Mouse (Mus musculus): Measurements from ENCODE around the gene Polr3a. TPM values are rescaled to one million over a fixed set of nuclear protein-coding genes. Genes with fewer than 3 reads are reported as not detected.
A peak's percentile ranks its signal among the peaks of the same experiment; 100 is the strongest.
"Not testable (repeated sequence)": the region's sequence is repeated elsewhere in the genome, so short reads cannot be mapped to it uniquely, and the experiment has no call there.

Polr3a gene
- polyA plus RNA-seq, 1 experiment: 17.6 TPM

DNA sequence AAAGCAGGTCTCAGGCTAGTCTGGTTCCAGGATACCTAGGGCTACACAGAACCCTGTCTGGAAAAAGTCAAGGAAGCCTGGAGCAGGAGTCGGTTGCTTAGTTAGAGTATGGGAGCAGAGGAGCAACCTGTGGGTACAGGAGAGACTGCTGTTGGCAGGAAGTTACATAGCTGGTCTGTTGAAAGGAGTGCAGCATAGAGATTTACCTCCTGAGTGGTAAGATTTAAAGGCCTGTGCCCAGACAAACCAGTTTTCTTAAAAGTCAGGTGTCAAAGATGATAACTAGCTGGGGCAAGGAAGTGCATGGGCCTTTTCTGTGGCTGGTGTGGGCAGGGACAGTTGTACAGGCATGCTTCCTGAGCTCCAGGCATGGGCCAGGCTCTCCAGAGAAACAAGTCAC is 10.6 kb upstream of the Polr3a start:
- Histone ChIP-seq H3K27ac (ENCODE audit: insufficient read depth, low read length) (0 out of 2 replicates have a peak overlapping the region, but pooled peaks have one; percentile 6), H3K4me3 (ENCODE audit: insufficient read depth, low read length) (no peak overlapping the region), H3K4me1 (ENCODE audit: control insufficient read depth, insufficient read depth, low read length) (peaks cover 7% of the 10 kb centered on the region; the same call in 1 of the 2 replicates)
- no peak for TF ChIP-seq POLR2A (IDR thresholded peaks at IDR 0.05; ENCODE audit: low read depth, low read length)
- TF ChIP-seq CTCF (IDR thresholded peaks at IDR 0.05; ENCODE audit: borderline replicate concordance, insufficient read depth, low read length): no peak

GRCm38 (mm10) chr14:24496507-24496906 is 9.6 kb upstream of the Polr3a start:
- TF ChIP-seq POLR2A (IDR thresholded peaks at IDR 0.05; ENCODE audit: low read depth, low read length) (no peak), CTCF (IDR thresholded peaks at IDR 0.05; ENCODE audit: borderline replicate concordance, insufficient read depth, low read length) (no peak)
- no peak overlapping the region for H3K4me3 ChIP-seq (ENCODE audit: insufficient read depth, low read length)
- H3K27ac ChIP-seq (ENCODE audit: insufficient read depth, low read length): no peak overlapping the region
- peaks cover 9% of the 10 kb centered on the region for H3K4me1 ChIP-seq (ENCODE audit: control insufficient read depth, insufficient read depth, low read length)

DNA sequence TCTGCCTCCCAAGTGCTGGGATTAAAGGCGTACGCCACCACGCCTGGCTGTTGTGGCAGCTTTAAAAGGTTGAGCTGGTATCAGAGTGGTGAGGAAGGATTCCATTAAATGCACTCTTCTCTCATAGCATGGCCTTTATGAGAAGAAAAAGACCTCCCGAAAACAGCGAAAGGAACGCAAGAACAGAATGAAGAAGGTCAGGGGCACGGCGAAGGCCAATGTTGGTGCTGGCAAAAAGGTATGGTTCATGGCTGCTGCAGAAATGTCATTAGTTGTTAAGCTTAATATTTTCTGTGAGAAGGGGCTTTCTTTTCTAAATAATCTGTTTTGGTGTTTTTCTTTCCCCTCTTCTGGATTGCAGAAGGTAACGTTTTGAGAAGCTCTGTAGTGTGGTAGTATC is 6.4 kb upstream of the Polr3a start:
- TF ChIP-seq POLR2A (IDR thresholded peaks at IDR 0.05; ENCODE audit: low read depth, low read length): no peak
- no peak for TF ChIP-seq CTCF (IDR thresholded peaks at IDR 0.05; ENCODE audit: borderline replicate concordance, insufficient read depth, low read length)
- no peak overlapping the region for H3K27ac ChIP-seq (ENCODE audit: insufficient read depth, low read length)
- H3K4me3 ChIP-seq (ENCODE audit: insufficient read depth, low read length): peak overlapping the region; percentile 88
- H3K4me1 ChIP-seq (ENCODE audit: control insufficient read depth, insufficient read depth, low read length): peaks cover 9% of the 10 kb centered on the region

DNA sequence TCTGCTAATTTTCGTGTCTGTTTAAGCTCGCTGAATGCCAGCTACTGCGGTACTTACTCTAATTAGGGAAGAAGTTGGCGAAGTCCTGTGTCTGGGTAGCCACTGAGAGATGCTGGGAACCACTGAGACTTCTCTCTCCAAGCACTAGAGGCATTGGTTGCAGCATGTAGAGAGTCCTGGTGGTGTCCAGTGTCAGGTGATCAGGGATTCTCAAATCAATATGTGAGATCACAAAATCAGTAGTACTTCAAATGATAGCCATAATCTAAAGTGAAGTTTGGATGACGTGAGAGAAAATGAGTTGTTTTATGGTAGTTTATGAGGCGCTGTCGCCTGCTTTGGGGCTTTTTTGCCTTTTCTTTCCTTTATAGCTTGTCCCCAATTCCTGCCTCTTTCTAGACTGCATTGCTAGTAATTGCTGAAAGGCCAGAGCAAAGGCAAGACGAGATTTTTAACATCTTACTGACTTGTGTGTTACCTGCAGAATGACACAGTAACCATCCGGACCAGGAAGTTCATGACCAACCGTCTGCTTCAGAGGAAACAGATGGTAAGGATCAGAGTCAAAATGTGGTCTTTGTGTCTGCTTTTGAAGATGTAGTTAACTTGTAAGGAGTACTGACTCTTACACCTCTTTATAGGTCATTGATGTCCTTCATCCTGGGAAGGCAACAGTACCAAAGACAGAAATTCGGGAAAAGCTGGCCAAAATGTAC is 4.6 kb upstream of the Polr3a start:
- no peak overlapping the region for H3K27ac ChIP-seq (ENCODE audit: insufficient read depth, low read length)
- peak overlapping the region; percentile 88 for H3K4me3 ChIP-seq (ENCODE audit: insufficient read depth, low read length)
- peaks cover 9% of the 10 kb centered on the region for H3K4me1 ChIP-seq (ENCODE audit: control insufficient read depth, insufficient read depth, low read length)
- no peak; the same call in 1 of the 2 replicates for TF ChIP-seq POLR2A (IDR thresholded peaks at IDR 0.05; ENCODE audit: low read depth, low read length)
- TF ChIP-seq CTCF (IDR thresholded peaks at IDR 0.05; ENCODE audit: borderline replicate concordance, insufficient read depth, low read length): no peak

GRCm38 (mm10) chr14:24490468-24491265 is 3.8 kb upstream of the Polr3a start:
- peaks cover 6% of the 10 kb centered on the region for H3K4me1 ChIP-seq (ENCODE audit: control insufficient read depth, insufficient read depth, low read length)
- TF ChIP-seq POLR2A (IDR thresholded peaks at IDR 0.05; ENCODE audit: low read depth, low read length) (peak; percentile 97), CTCF (IDR thresholded peaks at IDR 0.05; ENCODE audit: borderline replicate concordance, insufficient read depth, low read length) (no peak)
- H3K4me3 ChIP-seq (ENCODE audit: insufficient read depth, low read length): peak overlapping the region; percentile 88
- H3K27ac ChIP-seq (ENCODE audit: insufficient read depth, low read length): no peak overlapping the region

DNA sequence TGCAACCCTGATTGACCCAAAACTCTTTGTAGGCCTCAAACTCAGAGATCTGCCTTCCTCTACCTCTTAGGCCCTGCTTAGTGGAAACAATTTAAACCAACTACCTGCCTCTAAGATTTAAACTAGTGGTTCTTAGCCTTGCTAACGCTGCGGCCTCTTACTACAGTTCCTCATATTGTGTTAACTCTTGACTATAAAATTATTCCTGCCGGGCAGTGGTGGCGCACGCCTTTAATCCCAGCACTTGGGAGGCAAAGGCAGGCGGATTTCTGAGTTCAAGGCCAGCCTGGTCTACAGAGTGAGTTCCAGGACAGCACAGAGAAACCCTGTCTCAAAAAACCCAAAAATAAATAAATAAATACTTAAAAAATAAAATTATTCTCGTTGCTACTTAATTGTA is 2.9 kb upstream of the Polr3a start:
- not testable (repeated sequence) for H3K27ac ChIP-seq (ENCODE audit: insufficient read depth, low read length); H3K4me1 ChIP-seq (ENCODE audit: control insufficient read depth, insufficient read depth, low read length); H3K4me3 ChIP-seq (ENCODE audit: insufficient read depth, low read length)

- Histone ChIP-seq H3K4me3 (ENCODE audit: insufficient read depth, low read length) (peak overlapping the region; percentile 96), H3K4me1 (ENCODE audit: control insufficient read depth, insufficient read depth, low read length) (peaks cover 5% of the 10 kb centered on the region; the same call in 1 of the 2 replicates), H3K27ac (ENCODE audit: insufficient read depth, low read length) (no peak overlapping the region)
- TF ChIP-seq POLR2A (IDR thresholded peaks at IDR 0.05; ENCODE audit: low read depth, low read length) (no peak), CTCF (IDR thresholded peaks at IDR 0.05; ENCODE audit: borderline replicate concordance, insufficient read depth, low read length) (no peak)
Observed at GRCm38 (mm10) chr14:24486241-24486767, 554 bp downstream of the Polr3a start.

GRCm38 (mm10) chr14:24468806-24469205 is 18.1 kb downstream of the Polr3a start:
- no peak overlapping the region for H3K4me3 ChIP-seq (ENCODE audit: insufficient read depth, low read length)
- H3K27ac ChIP-seq (ENCODE audit: insufficient read depth, low read length): peak overlapping the region; percentile 83
- H3K4me1 ChIP-seq (ENCODE audit: control insufficient read depth, insufficient read depth, low read length): peaks cover 7% of the 10 kb centered on the region
- TF ChIP-seq POLR2A (IDR thresholded peaks at IDR 0.05; ENCODE audit: low read depth, low read length) (no peak), CTCF (IDR thresholded peaks at IDR 0.05; ENCODE audit: borderline replicate concordance, insufficient read depth, low read length) (no peak)

- Histone ChIP-seq H3K4me1 (ENCODE audit: control insufficient read depth, insufficient read depth, low read length) (no peaks in the 10 kb centered on the region), H3K4me3 (ENCODE audit: insufficient read depth, low read length) (no peak overlapping the region), H3K27ac (ENCODE audit: insufficient read depth, low read length) (no peak overlapping the region)
- no peak for TF ChIP-seq POLR2A (IDR thresholded peaks at IDR 0.05; ENCODE audit: low read depth, low read length)
- no peak for TF ChIP-seq CTCF (IDR thresholded peaks at IDR 0.05; ENCODE audit: borderline replicate concordance, insufficient read depth, low read length)
Observed at GRCm38 (mm10) chr14:24458191-24458590, 28.7 kb downstream of the Polr3a start.

DNA sequence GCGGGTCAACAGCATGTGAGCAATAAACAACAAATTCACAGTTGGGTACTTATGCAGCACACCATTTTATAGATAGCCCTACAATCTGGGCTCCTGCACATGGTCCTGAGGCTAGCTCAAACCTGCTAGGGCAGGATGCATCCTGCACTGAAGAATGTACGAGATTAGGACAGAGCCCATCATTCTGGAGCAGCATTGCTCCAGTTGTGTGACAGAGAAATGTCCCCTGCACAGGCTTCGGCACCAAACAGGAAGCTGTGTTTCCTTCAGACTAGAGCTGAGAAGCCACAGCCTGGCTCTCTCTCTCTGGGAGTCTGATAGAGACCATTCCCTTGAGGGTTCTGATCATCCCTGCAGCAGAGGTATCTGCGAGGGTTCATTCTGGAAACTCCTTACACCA is 43.3 kb downstream of the Polr3a start:
- H3K4me1 ChIP-seq (ENCODE audit: control insufficient read depth, insufficient read depth, low read length); H3K4me3 ChIP-seq (ENCODE audit: insufficient read depth, low read length); H3K27ac ChIP-seq (ENCODE audit: insufficient read depth, low read length): not testable (repeated sequence)

Other genes starting within 250 kb of the Polr3a start
- gene Dlg5, start 241.1 kb downstream of the Polr3a start, polyA plus RNA-seq (2011; ENCODE audit: insufficient read length, low read depth, missing spikeins): 60.8 and 79.5 TPM in 2 replicates
- not detected in 2 replicates for gene E330034G19Rik, start 193.8 kb downstream of the Polr3a start, polyA plus RNA-seq (2011; ENCODE audit: insufficient read length, low read depth, missing spikeins)
- 2,821 and 2,984 TPM in 2 replicates for gene Rps24, start 67 bp upstream of the Polr3a start, polyA plus RNA-seq (2011; ENCODE audit: insufficient read length, low read depth, missing spikeins)

All from embryonic fibroblast, embryonic 13.5 days (primary cell).